14 mouse cellular contexts compared by ENCODE assay signal in the genomic region with DNA sequence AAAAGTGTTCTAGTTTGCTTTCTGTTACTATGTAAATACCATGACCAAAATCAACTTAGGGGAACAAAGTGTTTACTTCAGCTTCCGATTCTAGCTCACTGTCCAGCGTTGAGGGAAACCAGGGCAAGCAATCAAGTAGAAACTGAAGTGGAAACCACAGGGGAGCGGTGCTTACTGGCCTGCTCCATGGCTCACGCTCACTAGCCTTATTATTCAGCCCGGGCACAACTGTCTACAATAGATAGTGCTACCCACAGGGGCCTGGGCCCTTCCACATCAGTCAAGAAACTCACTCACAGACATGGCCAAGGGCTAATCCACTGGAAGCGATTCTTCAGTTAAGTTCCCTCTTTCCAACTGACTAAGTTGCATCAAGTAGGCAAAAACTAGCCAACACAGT. TPM values are rescaled to one million over a fixed set of nuclear protein-coding genes. Genes with fewer than 3 reads are reported as not detected.
DNase-seq lines count a peak whose midpoint lies in the region; ATAC-seq and TF ChIP-seq lines count a peak whose summit lies in the region.
"Had no signal": no experiment of that assay in that cellular context is flagged by ENCODE, and none has a peak within 500 bp of the region (broad histone marks: within the 10 kb centered on the region; RNA-seq: fewer than 3 reads in every experiment).

No protein-coding gene starts in this region.

- TF ChIP-seq CTCF in kidney, postnatal 0 days (IDR thresholded peaks at IDR 0.05; ENCODE audit: low read depth) = no peak

- no peak overlapping the region for H3K27ac ChIP-seq in kidney, postnatal 0 days
- no peak overlapping the region for H3K27ac ChIP-seq in intestine, embryonic 16.5 days (ENCODE audit: low read length)
- H3K27ac ChIP-seq: hindbrain, embryonic 13.5 days; limb, embryonic 13.5 days; neural tube, embryonic 12.5 days had no signal

- no peak for DNase-seq in kidney, postnatal 0 days (ENCODE audit: low spot score)
- no peak for DNase-seq in kidney, postnatal 10 days
- peak; percentile 51 for DNase-seq in c-Kit-positive CD71-positive TER-119-positive erythroid progenitor cells, embryonic 14.5 days (ENCODE audit: low spot score)
- no peak for DNase-seq in left cerebral cortex, postnatal 10 days (ENCODE audit: extremely low spot score in 1 of 2, low spot score in 2 of 2)
- no peak for DNase-seq in spleen, adult 12 weeks (ENCODE audit: low spot score)
- DNase-seq in embryo, embryonic 9.5 days (ENCODE audit: extremely low spot score) = no peak
- DNase-seq: adrenal gland, postnatal 14 days; cerebellum, postnatal 14 days; thymus, postnatal 4 days had no signal

- ATAC-seq in kidney, postnatal 0 days (replicated peaks; ENCODE audit: low FRiP score, low read depth) = no peak
- ATAC-seq in intestine, embryonic 16.5 days = no peak

- H3K4me1 ChIP-seq in kidney, postnatal 0 days (replicated peaks; ENCODE audit: insufficient read depth, low read length) = peaks cover 14% of the 10 kb centered on the region
- peaks cover 23% of the 10 kb centered on the region for H3K4me1 ChIP-seq in intestine, embryonic 16.5 days (ENCODE audit: control insufficient read depth, insufficient read depth, low read length)

- 89% methylated on average over 6 of the region's 6 CpGs for WGBS in kidney, postnatal 0 days
- WGBS in intestine, embryonic 16.5 days = 73% methylated on average over 6 of the region's 6 CpGs

- H3K79me2 ChIP-seq in myocyte (ENCODE audit: control insufficient read depth, insufficient read depth) = peaks cover 39% of the 10 kb centered on the region

- peaks cover 23% of the 10 kb centered on the region for H3K36me3 ChIP-seq in kidney, postnatal 0 days (ENCODE audit: insufficient read depth, low read length)
- H3K36me3 ChIP-seq in intestine, embryonic 16.5 days (ENCODE audit: control insufficient read depth, insufficient read depth, low read length) = peaks cover 21% of the 10 kb centered on the region
- H3K36me3 ChIP-seq in myocyte (ENCODE audit: control insufficient read depth, insufficient read depth) = peaks cover 49% of the 10 kb centered on the region

- peak overlapping the region; percentile 69; the same call in 1 of the 2 replicates for H3K4me2 ChIP-seq in kidney, postnatal 0 days (ENCODE audit: low read length)
- H3K4me2 ChIP-seq in intestine, embryonic 16.5 days (ENCODE audit: low read depth, low read length) = peak overlapping the region; percentile 83; the same call in 1 of the 2 replicates
- no peak overlapping the region for H3K4me2 ChIP-seq in myocyte (ENCODE audit: low read depth)

- no peak overlapping the region for H3K9ac ChIP-seq in kidney, postnatal 0 days (ENCODE audit: low read depth, low read length)
- 0 out of 2 replicates have a peak overlapping the region, but pooled peaks have one; percentile 33 for H3K9ac ChIP-seq in intestine, embryonic 16.5 days (ENCODE audit: low read depth, low read length)
- H3K9ac ChIP-seq: limb, embryonic 13.5 days; neural tube, embryonic 12.5 days had no signal

- H3K9me3 ChIP-seq in kidney, postnatal 0 days (replicated peaks; ENCODE audit: low read length) = no peaks in the 10 kb centered on the region
- H3K9me3 ChIP-seq in intestine, embryonic 16.5 days (ENCODE audit: control insufficient read depth, low read length) = no peaks in the 10 kb centered on the region
- H3K9me3 ChIP-seq: hindbrain, embryonic 13.5 days; limb, embryonic 13.5 days; neural tube, embryonic 12.5 days had no signal

- no peak overlapping the region for H3K4me3 ChIP-seq in kidney, postnatal 0 days (replicated peaks; ENCODE audit: low read depth, low read length)
- H3K4me3 ChIP-seq in intestine, embryonic 16.5 days (ENCODE audit: low read length) = no peak overlapping the region
- H3K4me3 ChIP-seq in myocyte = peak overlapping the region; percentile 85
- H3K4me3 ChIP-seq: neural tube, embryonic 12.5 days had no signal

- H3K27me3 ChIP-seq in kidney, postnatal 0 days (ENCODE audit: insufficient read depth, low read length) = no peaks in the 10 kb centered on the region
- no peaks in the 10 kb centered on the region for H3K27me3 ChIP-seq in intestine, embryonic 16.5 days (replicated peaks; ENCODE audit: control insufficient read depth, insufficient read depth, low read length)
- H3K27me3 ChIP-seq in myocyte (ENCODE audit: control insufficient read depth, insufficient read depth, insufficient read length) = no peaks in the 10 kb centered on the region
- H3K27me3 ChIP-seq: hindbrain, embryonic 13.5 days; limb, embryonic 13.5 days; neural tube, embryonic 12.5 days had no signal

- no peak overlapping the region for H3ac ChIP-seq in myocyte (ENCODE audit: control insufficient read depth, insufficient read length)

- no peak for TF ChIP-seq POLR2A in myocyte (IDR thresholded peaks at IDR 0.05; ENCODE audit: insufficient read length, low read depth)

- intact Hi-C loops in left cerebral cortex, postnatal 10 days (cut with DNase I) = no loop called here

TF ChIP-seq in myocyte, 11 proteins besides CTCF, POLR2A, EP300 and RAD21:
- TF ChIP-seq MAX (IDR thresholded peaks at IDR 0.05; ENCODE audit: low read depth) (no peak), MYOG (IDR thresholded peaks at IDR 0.05; ENCODE audit: control insufficient read depth in 1 of 3, insufficient read depth in 1 of 3, insufficient read length in 2 of 3, low read depth in 2 of 3) (no peak), E2F4 (IDR thresholded peaks at IDR 0.05; ENCODE audit: insufficient read depth) (no peak), CEBPB (IDR thresholded peaks at IDR 0.05; ENCODE audit: insufficient read depth, poor library complexity, severe bottlenecking) (no peak), TCF12 (IDR thresholded peaks at IDR 0.05; ENCODE audit: insufficient read depth, poor library complexity, severe bottlenecking) (no peak), TCF3 (IDR thresholded peaks at IDR 0.05; ENCODE audit: insufficient read length, low read depth) (no peak), POLR2AphosphoS2 (IDR thresholded peaks at IDR 0.05; ENCODE audit: insufficient read length, low read depth) (no peak), USF1 (IDR thresholded peaks at IDR 0.05; ENCODE audit: low read depth) (no peak)
TF ChIP-seq in myocyte: peak in this region for 0.

RNA-seq across cellular contexts. Expression of a gene that starts 2.1 kb away (rescaled TPM):
- 599 and 602 TPM in 2 replicates for polyA plus RNA-seq in kidney, postnatal 0 days (2015; fragmentation: Nextera tagmentation; extraction: Ambion mirVana)
- polyA plus RNA-seq in intestine, embryonic 16.5 days (2015; fragmentation: Nextera tagmentation; extraction: Ambion mirVana) = 686 and 728 TPM in 2 replicates
- polyA plus RNA-seq in myocyte (2012; fragmentation: generic; extraction: Trizol) = 210 TPM
- total RNA-seq in left cerebral cortex, postnatal 10 days (2021) = 100 to 1,000 TPM; 145 to 154 TPM

RNA-seq across cellular contexts. Expression of a gene that starts 2.2 kb away (rescaled TPM):
- 406 and 483 TPM in 2 replicates for polyA plus RNA-seq in kidney, postnatal 0 days (2015; fragmentation: Nextera tagmentation; extraction: Ambion mirVana)
- polyA plus RNA-seq in intestine, embryonic 16.5 days (2015; fragmentation: Nextera tagmentation; extraction: Ambion mirVana) = 296 and 314 TPM in 2 replicates
- polyA plus RNA-seq in myocyte (2012; fragmentation: generic; extraction: Trizol) = 184 TPM
- 100 to 1,000 TPM; 215 to 230 TPM for total RNA-seq in left cerebral cortex, postnatal 10 days (2021)

RNA-seq across cellular contexts. Expression of a gene that starts 15.6 kb away (rescaled TPM):
- 5.7 and 7.1 TPM in 2 replicates for polyA plus RNA-seq in kidney, postnatal 0 days (2015; fragmentation: Nextera tagmentation; extraction: Ambion mirVana)
- polyA plus RNA-seq in intestine, embryonic 16.5 days (2015; fragmentation: Nextera tagmentation; extraction: Ambion mirVana) = 2.2 and 2.4 TPM in 2 replicates
- polyA plus RNA-seq in myocyte (2012; fragmentation: generic; extraction: Trizol) = 2.2 TPM
- total RNA-seq in left cerebral cortex, postnatal 10 days (2021) = 1 to 10 TPM; 1.4 to 2.1 TPM

RNA-seq across cellular contexts. Expression of a gene that starts 15.7 kb away (rescaled TPM):
- 25.7 and 26.0 TPM in 2 replicates for polyA plus RNA-seq in kidney, postnatal 0 days (2015; fragmentation: Nextera tagmentation; extraction: Ambion mirVana)
- polyA plus RNA-seq in intestine, embryonic 16.5 days (2015; fragmentation: Nextera tagmentation; extraction: Ambion mirVana) = 13.8 and 17.1 TPM in 2 replicates
- 4.8 TPM for polyA plus RNA-seq in myocyte (2012; fragmentation: generic; extraction: Trizol)
- 10 to 100 TPM; 28.9 to 30.3 TPM for total RNA-seq in left cerebral cortex, postnatal 10 days (2021)

RNA-seq across cellular contexts. Expression of a gene that starts 40.4 kb away (rescaled TPM):
- polyA plus RNA-seq in kidney, postnatal 0 days (2015; fragmentation: Nextera tagmentation; extraction: Ambion mirVana) = not detected in 2 replicates
- polyA plus RNA-seq in intestine, embryonic 16.5 days (2015; fragmentation: Nextera tagmentation; extraction: Ambion mirVana) = 0.23 TPM in 1 of 2 replicates, not detected in the other
- polyA plus RNA-seq in myocyte (2012; fragmentation: generic; extraction: Trizol) = not detected
- not detected for total RNA-seq in left cerebral cortex, postnatal 10 days (2021)
- total RNA-seq: adrenal gland, postnatal 14 days had no signal
- polyA plus RNA-seq: limb, embryonic 13.5 days had no signal
